Mouse (Mus musculus): ENCODE measurements around the gene Olfr1318. TPM values are rescaled to one million over a fixed set of nuclear protein-coding genes. Genes with fewer than 3 reads are reported as not detected.

Olfr1318 gene
- polyA plus RNA-seq (2016; fragmentation: Nextera tagmentation; extraction: Ambion mirVana): not detected in 2 replicates

- no peak for DNase-seq (ENCODE audit: low spot score)
- H3K36me3 ChIP-seq (replicated peaks): no peaks in the 10 kb centered on the region
- no peaks in the 10 kb centered on the region for H3K4me1 ChIP-seq
- H3K27ac ChIP-seq (replicated peaks): no peak within 1 kb of the TSS
- H3K4me3 ChIP-seq: no peak within 1 kb of the TSS
- H3K27me3 ChIP-seq (replicated peaks; ENCODE audit: low read depth, poor library complexity, severe bottlenecking): no peaks in the 10 kb centered on the region
- no peaks in the 10 kb centered on the region for H3K9me3 ChIP-seq
These were observed at the start of gene Olfr1318 for GRCm38 (mm10) chr2:112153898-112154297. Gene Olfr1318 (plus strand): TSS chr2:112154198.

- DNase-seq (ENCODE audit: low spot score): no peak
- Histone ChIP-seq H3K27me3 (replicated peaks; ENCODE audit: low read depth, poor library complexity, severe bottlenecking) (no peaks in the 10 kb centered on the region), H3K4me1 (no peaks in the 10 kb centered on the region), H3K4me3 (no peak within 1 kb of the TSS), H3K9me3 (no peaks in the 10 kb centered on the region), H3K36me3 (replicated peaks) (no peaks in the 10 kb centered on the region), H3K27ac (replicated peaks) (no peak within 1 kb of the TSS)
- 82% methylated on average over 1 of the region's 1 CpGs for WGBS
These were observed 38.7 kb upstream of the Olfr1318 start, which contains the start of gene Olfr1315-ps1 for GRCm38 (mm10) chr2:112115340-112115739. Gene Olfr1315-ps1 (minus strand): TSS chr2:112115440.

- no peaks in the 10 kb centered on the region for H3K27me3 ChIP-seq (replicated peaks; ENCODE audit: low read depth, poor library complexity, severe bottlenecking)
- H3K4me3 ChIP-seq: no peak within 1 kb of the TSS
- H3K27ac ChIP-seq (replicated peaks): no peak within 1 kb of the TSS
- no peaks in the 10 kb centered on the region for H3K36me3 ChIP-seq (replicated peaks)
- 85% methylated on average over 2 of the region's 2 CpGs for WGBS
- no peaks in the 10 kb centered on the region for H3K9me3 ChIP-seq
- H3K4me1 ChIP-seq: no peaks in the 10 kb centered on the region
- DNase-seq (ENCODE audit: low spot score): no peak
These were observed 19.1 kb upstream of the Olfr1318 start, which contains the start of gene Olfr1316 for GRCm38 (mm10) chr2:112134877-112135276. Gene Olfr1316 (minus strand): TSS chr2:112134977.

- Histone ChIP-seq H3K4me3 (no peak within 1 kb of the TSS), H3K36me3 (replicated peaks) (no peaks in the 10 kb centered on the region), H3K27me3 (replicated peaks; ENCODE audit: low read depth, poor library complexity, severe bottlenecking) (no peaks in the 10 kb centered on the region), H3K4me1 (no peaks in the 10 kb centered on the region), H3K9me3 (no peaks in the 10 kb centered on the region), H3K27ac (replicated peaks) (no peak within 1 kb of the TSS)
- WGBS: 77% methylated on average over 2 of the region's 2 CpGs
- no peak for DNase-seq (ENCODE audit: low spot score)
These were observed 14.0 kb upstream of the Olfr1318 start, which contains the start of gene Olfr1317 for GRCm38 (mm10) chr2:112140029-112140428. Gene Olfr1317 (plus strand): TSS chr2:112140329.

- WGBS: 2% methylated on average over 2 of the region's 2 CpGs
- Histone ChIP-seq H3K4me3 (no peak overlapping the region), H3K27ac (replicated peaks) (no peak overlapping the region), H3K9me3 (no peaks in the 10 kb centered on the region), H3K27me3 (replicated peaks; ENCODE audit: low read depth, poor library complexity, severe bottlenecking) (no peaks in the 10 kb centered on the region), H3K4me1 (no peaks in the 10 kb centered on the region), H3K36me3 (replicated peaks) (no peaks in the 10 kb centered on the region)
- peak; percentile 37 for DNase-seq (ENCODE audit: low spot score)
These were observed 42.9 kb downstream of the Olfr1318 start for GRCm38 (mm10) chr2:112196859-112197258.

- Histone ChIP-seq H3K27ac (replicated peaks) (no peak overlapping the region), H3K4me1 (no peaks in the 10 kb centered on the region), H3K4me3 (no peak overlapping the region), H3K27me3 (replicated peaks; ENCODE audit: low read depth, poor library complexity, severe bottlenecking) (no peaks in the 10 kb centered on the region), H3K36me3 (replicated peaks) (no peaks in the 10 kb centered on the region), H3K9me3 (no peaks in the 10 kb centered on the region)
- 86% methylated on average over 6 of the region's 6 CpGs for WGBS
- DNase-seq (ENCODE audit: low spot score): no peak
These were observed 49.1 kb downstream of the Olfr1318 start for GRCm38 (mm10) chr2:112203056-112203455.

Other genes with a start within 250 kb of the Olfr1318 start
- gene Olfr1306, start 237.9 kb upstream of the Olfr1318 start, polyA plus RNA-seq (2016; fragmentation: Nextera tagmentation; extraction: Ambion mirVana): not detected in 2 replicates
- gene Olfr1307, start 204.8 kb upstream of the Olfr1318 start, polyA plus RNA-seq (2016; fragmentation: Nextera tagmentation; extraction: Ambion mirVana): 0.01 TPM in 1 of 2 replicates, not detected in the other
- not detected in 2 replicates for gene Olfr1308, start 189.3 kb upstream of the Olfr1318 start, polyA plus RNA-seq (2016; fragmentation: Nextera tagmentation; extraction: Ambion mirVana)
- gene Olfr1309, start 163.9 kb upstream of the Olfr1318 start, polyA plus RNA-seq (2016; fragmentation: Nextera tagmentation; extraction: Ambion mirVana): not detected in 2 replicates
- gene Olfr1310, start 141.5 kb upstream of the Olfr1318 start, polyA plus RNA-seq (2016; fragmentation: Nextera tagmentation; extraction: Ambion mirVana): not detected in 2 replicates
- not detected in 2 replicates for gene Olfr1311, start 129.8 kb upstream of the Olfr1318 start, polyA plus RNA-seq (2016; fragmentation: Nextera tagmentation; extraction: Ambion mirVana)
- not detected in 2 replicates for gene Olfr1312, start 104.0 kb upstream of the Olfr1318 start, polyA plus RNA-seq (2016; fragmentation: Nextera tagmentation; extraction: Ambion mirVana)
- gene Olfr1313, start 76.4 kb upstream of the Olfr1318 start, polyA plus RNA-seq (2016; fragmentation: Nextera tagmentation; extraction: Ambion mirVana): not detected in 2 replicates
- not detected in 2 replicates for gene Olfr1314, start 57.4 kb upstream of the Olfr1318 start, polyA plus RNA-seq (2016; fragmentation: Nextera tagmentation; extraction: Ambion mirVana)
- not detected in 2 replicates for gene Olfr1315-ps1, start 38.8 kb upstream of the Olfr1318 start, polyA plus RNA-seq (2016; fragmentation: Nextera tagmentation; extraction: Ambion mirVana)
- not detected in 2 replicates for gene Olfr1316, start 19.2 kb upstream of the Olfr1318 start, polyA plus RNA-seq (2016; fragmentation: Nextera tagmentation; extraction: Ambion mirVana)
- not detected in 2 replicates for gene Olfr1317, start 13.9 kb upstream of the Olfr1318 start, polyA plus RNA-seq (2016; fragmentation: Nextera tagmentation; extraction: Ambion mirVana)
- 13.1 and 14.0 TPM in 2 replicates for gene Lpcat4, start 85.3 kb downstream of the Olfr1318 start, polyA plus RNA-seq (2016; fragmentation: Nextera tagmentation; extraction: Ambion mirVana)
- gene Nutm1, start 105.1 kb downstream of the Olfr1318 start, polyA plus RNA-seq (2016; fragmentation: Nextera tagmentation; extraction: Ambion mirVana): 0.10 TPM in 1 of 2 replicates, not detected in the other
- 220 and 238 TPM in 2 replicates for gene Nop10, start 107.7 kb downstream of the Olfr1318 start, polyA plus RNA-seq (2016; fragmentation: Nextera tagmentation; extraction: Ambion mirVana)
- gene Slc12a6, start 111.6 kb downstream of the Olfr1318 start, polyA plus RNA-seq (2016; fragmentation: Nextera tagmentation; extraction: Ambion mirVana): 8.2 and 9.7 TPM in 2 replicates
- gene Gm21985, start 112.1 kb downstream of the Olfr1318 start, polyA plus RNA-seq (2016; fragmentation: Nextera tagmentation; extraction: Ambion mirVana): not detected in 2 replicates
- 112 and 113 TPM in 2 replicates for gene Emc4, start 213.8 kb downstream of the Olfr1318 start, polyA plus RNA-seq (2016; fragmentation: Nextera tagmentation; extraction: Ambion mirVana)
- gene Katnbl1, start 225.0 kb downstream of the Olfr1318 start, polyA plus RNA-seq (2016; fragmentation: Nextera tagmentation; extraction: Ambion mirVana): 43.6 and 44.2 TPM in 2 replicates

All from embryonic facial prominence, embryonic 10.5 days (tissue).